In the genomic region with DNA sequence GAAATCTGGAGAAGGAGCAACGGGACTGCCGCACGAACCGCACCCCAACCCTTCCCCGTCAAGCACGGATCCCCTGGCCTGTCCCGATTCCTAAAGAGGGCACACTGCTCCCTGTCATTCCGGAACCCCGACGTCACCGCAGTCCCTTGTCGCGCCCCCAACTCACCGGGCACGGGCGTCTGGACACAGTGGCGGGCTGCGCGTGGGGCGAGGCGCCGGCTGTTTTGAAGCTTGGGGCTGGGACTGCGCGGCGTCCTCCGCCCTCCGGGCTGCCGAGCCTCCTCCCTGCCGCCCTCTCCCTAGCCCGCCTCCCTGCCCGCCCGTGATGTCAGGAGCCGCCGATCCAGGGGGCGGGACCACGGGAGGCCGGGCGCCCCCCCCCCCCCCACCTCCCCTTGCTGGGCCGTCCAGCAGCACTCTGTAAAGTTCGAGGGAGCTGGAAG, we compare ENCODE assay signal across 8 mouse cellular contexts. TPM values are rescaled to one million over a fixed set of nuclear protein-coding genes. Genes with fewer than 3 reads are reported as not detected.
DNase-seq lines count a peak whose midpoint lies in the region; ATAC-seq and TF ChIP-seq lines count a peak whose summit lies in the region.

A gene (minus strand): TSS at position 323 of the 443 bp plus-strand sequence.

- ATAC-seq in forebrain, embryonic 12.5 days (ENCODE audit: low FRiP score): peak; percentile 79
- ATAC-seq in lung, embryonic 16.5 days (ENCODE audit: low read depth): peak; percentile 95

- TF ChIP-seq CTCF in layer of hippocampus, adult 2 months (conservative IDR thresholded peaks at IDR 0.05): no peak

- intact Hi-C loops in heart, postnatal 14 days (cut with DNase I): no loop called here

- 1% methylated on average over 33 of the region's 40 CpGs for WGBS in forebrain, embryonic 12.5 days
- under 1% methylated on average over 37 of the region's 40 CpGs for WGBS in lung, embryonic 16.5 days

- peak in 1 of 2 experiments; percentile 17 for DNase-seq in layer of hippocampus, adult 2 months (ENCODE audit: low spot score in 2 of 2)
- no peak for DNase-seq in layer of hippocampus, adult 11-12 months (ENCODE audit: low spot score)
- DNase-seq in heart, postnatal 14 days: peak; percentile 82
- no peak for DNase-seq in layer of hippocampus, adult 8-10 months (ENCODE audit: low spot score in 2 of 2)
- peak; percentile 60 for DNase-seq in retina, embryonic 14.5 days (ENCODE audit: low spot score)
- DNase-seq in natural killer cell, adult 2 months (ENCODE audit: low spot score in 2 of 2): no peak

- no peaks in the 10 kb centered on the region for H3K9me3 ChIP-seq in forebrain, embryonic 12.5 days
- H3K9me3 ChIP-seq in lung, embryonic 16.5 days (ENCODE audit: control insufficient read depth, low read length): no peaks in the 10 kb centered on the region

- peak within 1 kb of the TSS; percentile 68 for H3K4me3 ChIP-seq in layer of hippocampus, adult 2 months
- peak within 1 kb of the TSS; percentile 49 for H3K4me3 ChIP-seq in forebrain, embryonic 12.5 days (replicated peaks)
- H3K4me3 ChIP-seq in lung, embryonic 16.5 days (ENCODE audit: low read length): peak within 1 kb of the TSS; percentile 67

- peaks cover 12% of the 10 kb centered on the region for H3K4me1 ChIP-seq in forebrain, embryonic 12.5 days
- H3K4me1 ChIP-seq in lung, embryonic 16.5 days (replicated peaks; ENCODE audit: control insufficient read depth, insufficient read depth, low read length): peaks cover 21% of the 10 kb centered on the region

- H3K36me3 ChIP-seq in forebrain, embryonic 12.5 days (replicated peaks): no peaks in the 10 kb centered on the region
- no peaks in the 10 kb centered on the region for H3K36me3 ChIP-seq in lung, embryonic 16.5 days (ENCODE audit: control insufficient read depth, insufficient read depth, low read length)

- peak within 1 kb of the TSS; percentile 63 for H3K9ac ChIP-seq in forebrain, embryonic 12.5 days
- H3K9ac ChIP-seq in lung, embryonic 16.5 days (ENCODE audit: low read length): peak within 1 kb of the TSS; percentile 89

- peaks cover 28% of the 10 kb centered on the region for H3K27me3 ChIP-seq in forebrain, embryonic 12.5 days
- H3K27me3 ChIP-seq in lung, embryonic 16.5 days (ENCODE audit: control insufficient read depth, insufficient read depth, low read depth, low read length): no peaks in the 10 kb centered on the region

- peak within 1 kb of the TSS; percentile 95 for H3K4me2 ChIP-seq in forebrain, embryonic 12.5 days
- peak within 1 kb of the TSS; percentile 71 for H3K4me2 ChIP-seq in lung, embryonic 16.5 days (ENCODE audit: low read depth, low read length)

- H3K27ac ChIP-seq in layer of hippocampus, adult 2 months: peak within 1 kb of the TSS; percentile 70
- H3K27ac ChIP-seq in forebrain, embryonic 12.5 days: no peak within 1 kb of the TSS
- H3K27ac ChIP-seq in lung, embryonic 16.5 days (ENCODE audit: low read length): peak within 1 kb of the TSS; percentile 80

RNA-seq across cellular contexts. Expression of the gene that starts here (rescaled TPM):
- total RNA-seq in layer of hippocampus, adult 2 months (2021): 10 to 100 TPM; 14.4 to 16.4 TPM
- polyA plus RNA-seq in forebrain, embryonic 12.5 days (2016; fragmentation: Nextera tagmentation; extraction: Ambion mirVana): 2.6 and 3.6 TPM in 2 replicates
- total RNA-seq in heart, postnatal 14 days (2021): 10 to 100 TPM; 40.6 to 46.0 TPM
- 10 to 100 TPM; 13.1 to 15.5 (median 14.5) TPM for total RNA-seq in layer of hippocampus, adult 8-10 months (2022)
- 131 and 151 TPM in 2 replicates for polyA plus RNA-seq in lung, embryonic 16.5 days (2015; fragmentation: Nextera tagmentation; extraction: Ambion mirVana)

Comparison
In these comparisons a context has a peak if more than half of its experiments do, and no peak if none do; other contexts are left out.
1. RNA of the gene that starts here (polyA plus RNA-seq): 131 to 151 TPM in lung, embryonic 16.5 days; 2.6 to 3.6 TPM in forebrain, embryonic 12.5 days; every median in the first group is over 10 times any median in the second.
2. DNase-seq: peak in heart, postnatal 14 days (2 of 2) and retina, embryonic 14.5 days (single experiment); none in layer of hippocampus, adult 11-12 months (single experiment), layer of hippocampus, adult 8-10 months (0 of 2) and natural killer cell, adult 2 months (0 of 2).
3. Peak in every context shown above with its lines, with median percentiles within 50 percentile points of each other: H3K4me3 ChIP-seq.